Comparison of ENCODE assay signal across 8 mouse cellular contexts in genomic region chr4:133814804-133815515, GRCm38 (mm10). TPM values are rescaled to one million over a fixed set of nuclear protein-coding genes. Genes with fewer than 3 reads are reported as not detected.
A peak's percentile ranks its signal among the peaks of the same experiment; 100 is the strongest.
DNase-seq lines count a peak whose midpoint lies in the region; ATAC-seq and TF ChIP-seq lines count a peak whose summit lies in the region.

No protein-coding gene starts in this region.

- peak; percentile 53; the same call in 1 of the 2 replicates for TF ChIP-seq EP300 in lung, postnatal 0 days (IDR thresholded peaks at IDR 0.05)

- WGBS in hindbrain, embryonic 10.5 days: 4% methylated on average over 25 of the region's 25 CpGs
- 17% methylated on average over 25 of the region's 25 CpGs for WGBS in lung, postnatal 0 days

- H3K9me3 ChIP-seq in hindbrain, embryonic 10.5 days: no peaks in the 10 kb centered on the region
- H3K9me3 ChIP-seq in lung, postnatal 0 days (ENCODE audit: low read length): no peaks in the 10 kb centered on the region

- no peaks in the 10 kb centered on the region for H3K36me3 ChIP-seq in hindbrain, embryonic 10.5 days
- no peaks in the 10 kb centered on the region for H3K36me3 ChIP-seq in lung, postnatal 0 days (ENCODE audit: insufficient read depth, low read length)

- no peak for ATAC-seq in lung, postnatal 0 days

- H3K4me3 ChIP-seq in brown adipose tissue, adult 24 weeks (ENCODE audit: insufficient read depth, low read depth, low read length): peak overlapping the region; percentile 79
- peak overlapping the region; percentile 67 for H3K4me3 ChIP-seq in hindbrain, embryonic 10.5 days
- peak overlapping the region; percentile 72 for H3K4me3 ChIP-seq in lung, postnatal 0 days (ENCODE audit: low read depth, low read length)

- no peaks in the 10 kb centered on the region for H3K27me3 ChIP-seq in hindbrain, embryonic 10.5 days (ENCODE audit: insufficient read depth, poor library complexity, severe bottlenecking)
- H3K27me3 ChIP-seq in lung, postnatal 0 days (replicated peaks; ENCODE audit: insufficient read depth, low read length): no peaks in the 10 kb centered on the region

- peaks cover 2% of the 10 kb centered on the region for H3K4me1 ChIP-seq in brown adipose tissue, adult 24 weeks (ENCODE audit: control insufficient read depth, insufficient read depth, insufficient read length, low read length)
- H3K4me1 ChIP-seq in hindbrain, embryonic 10.5 days (replicated peaks): peaks cover 41% of the 10 kb centered on the region
- H3K4me1 ChIP-seq in lung, postnatal 0 days (ENCODE audit: insufficient read depth, low read depth, low read length): peaks cover 4% of the 10 kb centered on the region; the same call in 1 of the 2 replicates

- H3K4me2 ChIP-seq in lung, postnatal 0 days (replicated peaks; ENCODE audit: low read depth, low read length): peak overlapping the region; percentile 59

- no peak for TF ChIP-seq CTCF in lung, postnatal 0 days (IDR thresholded peaks at IDR 0.05)

- peak; percentile 35 for DNase-seq in retina, embryonic 14.5 days (ENCODE audit: low spot score)
- DNase-seq in retina, postnatal 1 day: no peak
- DNase-seq in hindbrain, embryonic 10.5 days (ENCODE audit: low spot score): peak; percentile 28
- DNase-seq in lung, postnatal 0 days (ENCODE audit: low spot score): no peak
- DNase-seq in right cerebral cortex, postnatal 10 days (ENCODE audit: low spot score in 2 of 2): no peak
- no peak for DNase-seq in urinary bladder, adult 18-20 months (ENCODE audit: low spot score in 2 of 2)
- no peak for DNase-seq in frontal cortex, postnatal 36 days (ENCODE audit: low spot score in 2 of 2)

- H3K9ac ChIP-seq in lung, postnatal 0 days (replicated peaks; ENCODE audit: low read depth): peak overlapping the region; percentile 87

- H3K27ac ChIP-seq in brown adipose tissue, adult 24 weeks (replicated peaks; ENCODE audit: low read depth, low read length): peak overlapping the region; percentile 99
- peak overlapping the region; percentile 100 for H3K27ac ChIP-seq in hindbrain, embryonic 10.5 days
- H3K27ac ChIP-seq in lung, postnatal 0 days (ENCODE audit: low read length): peak overlapping the region; percentile 100

RNA-seq across cellular contexts. Expression of gene Arid1a, which starts 58.4 kb away (rescaled TPM):
- polyA plus RNA-seq in brown adipose tissue, adult 24 weeks (2012; ENCODE audit: insufficient read depth, insufficient read length, missing spikeins): 13.5 and 18.7 TPM in 2 replicates
- polyA plus RNA-seq in hindbrain, embryonic 10.5 days (2016; fragmentation: Nextera tagmentation; extraction: Ambion mirVana): 36.0 and 37.5 TPM in 2 replicates
- polyA plus RNA-seq in lung, postnatal 0 days (2015; fragmentation: Nextera tagmentation; extraction: Ambion mirVana): 13.7 and 18.6 TPM in 2 replicates

Comparison
In these comparisons a context has a peak if more than half of its experiments do, and no peak if none do; other contexts are left out.
1. DNase-seq: peak in retina, embryonic 14.5 days (single experiment) and hindbrain, embryonic 10.5 days (single experiment); none in retina, postnatal 1 day (single experiment), lung, postnatal 0 days (single experiment), right cerebral cortex, postnatal 10 days (0 of 2), urinary bladder, adult 18-20 months (0 of 2) and frontal cortex, postnatal 36 days (0 of 2).
2. Peak in every context shown above with its lines, with median percentiles within 50 percentile points of each other: H3K27ac ChIP-seq and H3K4me3 ChIP-seq.